Mouse (Mus musculus) lung, postnatal 14 days (tissue): ENCODE measurements around the gene Rgma.

Source experiments
- DNase-seq: peaks from one replicate; pipeline ENCODE4 v3.0.0; 2021

Rgma gene

GRCm38 (mm10) chr7:73372352-73372970 lies 2.8 kb upstream of the Rgma start:
- DNase-seq: peak; percentile 82

- DNase-seq: no peak
Observed at GRCm38 (mm10) chr7:73374727-73375126, 582 bp upstream of the Rgma start.

- peak; percentile 71 for DNase-seq
Observed at GRCm38 (mm10) chr7:73376101-73377001, 1.0 kb downstream of the Rgma start.

GRCm38 (mm10) chr7:73377307-73377706 lies 2.0 kb downstream of the Rgma start:
- no peak for DNase-seq

- DNase-seq: no peak
Observed at GRCm38 (mm10) chr7:73378034-73378433, 2.7 kb downstream of the Rgma start.

GRCm38 (mm10) chr7:73382843-73383242 lies 7.5 kb downstream of the Rgma start:
- DNase-seq: no peak

- no peak for DNase-seq
Observed at GRCm38 (mm10) chr7:73388866-73389265, 13.6 kb downstream of the Rgma start.

- DNase-seq: no peak
Observed at GRCm38 (mm10) chr7:73389419-73389818, 14.1 kb downstream of the Rgma start.

GRCm38 (mm10) chr7:73389871-73390294 lies 14.6 kb downstream of the Rgma start:
- DNase-seq: no peak

GRCm38 (mm10) chr7:73390426-73391001 lies 15.2 kb downstream of the Rgma start:
- DNase-seq: no peak

GRCm38 (mm10) chr7:73391002-73391517 lies 15.8 kb downstream of the Rgma start:
- DNase-seq: peak; percentile 91

- DNase-seq: peak; percentile 52
Observed at GRCm38 (mm10) chr7:73391518-73392321, 16.4 kb downstream of the Rgma start.

GRCm38 (mm10) chr7:73392359-73392758 lies 17.1 kb downstream of the Rgma start:
- DNase-seq: no peak

GRCm38 (mm10) chr7:73393307-73394012 lies 18.2 kb downstream of the Rgma start:
- no peak for DNase-seq

- DNase-seq: no peak
Observed at GRCm38 (mm10) chr7:73394013-73394409, 18.7 kb downstream of the Rgma start.

GRCm38 (mm10) chr7:73398319-73398718 lies 23.0 kb downstream of the Rgma start:
- peak; percentile 79 for DNase-seq

GRCm38 (mm10) chr7:73398806-73399442 lies 23.6 kb downstream of the Rgma start:
- no peak for DNase-seq

- peak; percentile 91 for DNase-seq
Observed at GRCm38 (mm10) chr7:73399501-73400044, 24.3 kb downstream of the Rgma start.

- DNase-seq: no peak
Observed at GRCm38 (mm10) chr7:73400051-73400916, 25.0 kb downstream of the Rgma start.

GRCm38 (mm10) chr7:73402106-73402505 lies 26.8 kb downstream of the Rgma start:
- no peak for DNase-seq
